Mouse (Mus musculus): Measurements from ENCODE around the gene Ppp1r15b. TPM values are rescaled to one million over a fixed set of nuclear protein-coding genes. Genes with fewer than 3 reads are reported as not detected.

Ppp1r15b gene
- 15.0 and 16.4 TPM in 2 replicates for polyA plus RNA-seq (2015; fragmentation: Nextera tagmentation; extraction: Ambion mirVana)

GRCm38 (mm10) chr1:133130638-133131560, at the start of gene Ppp1r15b:
Gene Ppp1r15b (plus strand): TSS chr1:133131143.

GRCm38 (mm10) chr1:133163820-133164431, 33.0 kb downstream of the Ppp1r15b start, which contains the start of gene Plekha6:
Gene Plekha6 (plus strand): TSS chr1:133164210.

Other genes with a start within 250 kb of the Ppp1r15b start
- 9.3 and 16.1 TPM in 2 replicates for gene Mdm4, start 100.6 kb upstream of the Ppp1r15b start, polyA plus RNA-seq (2015; fragmentation: Nextera tagmentation; extraction: Ambion mirVana)
- gene Pik3c2b, start 85.5 kb upstream of the Ppp1r15b start, polyA plus RNA-seq (2015; fragmentation: Nextera tagmentation; extraction: Ambion mirVana), result 1.4 and 1.8 TPM in 2 replicates
- gene Plekha6, start 33.1 kb downstream of the Ppp1r15b start, polyA plus RNA-seq (2015; fragmentation: Nextera tagmentation; extraction: Ambion mirVana), result 5.8 and 11.5 TPM in 2 replicates
- 1.2 and 1.8 TPM in 2 replicates for gene Golt1a, start 178.7 kb downstream of the Ppp1r15b start, polyA plus RNA-seq (2015; fragmentation: Nextera tagmentation; extraction: Ambion mirVana)
- not detected in 2 replicates for gene Kiss1, start 190.7 kb downstream of the Ppp1r15b start, polyA plus RNA-seq (2015; fragmentation: Nextera tagmentation; extraction: Ambion mirVana)
- 13.7 and 16.1 TPM in 2 replicates for gene Ren1, start 219.4 kb downstream of the Ppp1r15b start, polyA plus RNA-seq (2015; fragmentation: Nextera tagmentation; extraction: Ambion mirVana)
- 6.1 and 10.6 TPM in 2 replicates for gene Etnk2, start 232.4 kb downstream of the Ppp1r15b start, polyA plus RNA-seq (2015; fragmentation: Nextera tagmentation; extraction: Ambion mirVana)

Measured in adrenal gland, postnatal 0 days (tissue).